Mouse (Mus musculus): ENCODE measurements around the gene Cmtm2a. TPM values are rescaled to one million over a fixed set of nuclear protein-coding genes. Genes with fewer than 3 reads are reported as not detected.

The Cmtm2a gene
- total RNA-seq, 2 experiments from 2014 or later: not detected

Other genes starting within 250 kb of the Cmtm2a start
- 10 to 100 TPM; 41.8 to 51.9 TPM for gene Cdh5, start 191.6 kb downstream of the Cmtm2a start, total RNA-seq (2021)
- gene Bean1, start 122.7 kb downstream of the Cmtm2a start, total RNA-seq (2021): under 1 TPM; 0.27 to 0.31 TPM
- 1 to 10 TPM; 2.7 to 3.8 TPM for gene Tk2, start 44.6 kb downstream of the Cmtm2a start, total RNA-seq (2021)
- gene Cklf, start 42.3 kb downstream of the Cmtm2a start, total RNA-seq (2021): 1 to 10 TPM; 1.7 to 2.9 TPM
- not detected for gene Gm45711, start 16.9 kb upstream of the Cmtm2a start, total RNA-seq (2021)
- not detected for gene Cmtm1, start 17.0 kb upstream of the Cmtm2a start, total RNA-seq (2021)
- gene Gm11020, start 28.4 kb upstream of the Cmtm2a start, total RNA-seq (2021): not detected
- not detected for gene Cmtm2b, start 29.0 kb upstream of the Cmtm2a start, total RNA-seq (2021)
- 10 to 100 TPM in 1 of 2 experiments, 1 to 10 TPM in 1; 8.5 to 10.3 TPM for gene Cmtm3, start 46.2 kb upstream of the Cmtm2a start, total RNA-seq (2021)
- gene Cmtm4, start 102.6 kb upstream of the Cmtm2a start, total RNA-seq (2021): 1 to 10 TPM; 3.7 to 4.1 TPM
- 100 to 1,000 TPM in 1 of 2 experiments, 10 to 100 TPM in 1; 63.2 to 101 TPM for gene Dync1li2, start 149.9 kb upstream of the Cmtm2a start, total RNA-seq (2021)
- gene Terb1, start 216.7 kb upstream of the Cmtm2a start, total RNA-seq (2021): under 1 TPM in 1 of 2 experiments, not detected in 1; 0.10 TPM
- gene Nae1, start 241.5 kb upstream of the Cmtm2a start, total RNA-seq (2021): 10 to 100 TPM; 19.7 to 22.8 TPM
- 1 to 10 TPM; 1.0 to 1.2 TPM for gene Car7, start 241.5 kb upstream of the Cmtm2a start, total RNA-seq (2021)